Mouse (Mus musculus) neutrophil, adult 65 days (primary cell): Measurements from ENCODE around the gene Gga1. TPM values are rescaled to one million over a fixed set of nuclear protein-coding genes. Genes with fewer than 3 reads are reported as not detected.

Experiments
- total RNA-seq: library from RNA; stranded (reverse); gene quantifications from 2 replicates; pipeline ENCODE4 v1.2.4, GENCODE M21; 2023

Gga1 gene
- total RNA-seq = 78.1 and 82.2 TPM in 2 replicates

DNA sequence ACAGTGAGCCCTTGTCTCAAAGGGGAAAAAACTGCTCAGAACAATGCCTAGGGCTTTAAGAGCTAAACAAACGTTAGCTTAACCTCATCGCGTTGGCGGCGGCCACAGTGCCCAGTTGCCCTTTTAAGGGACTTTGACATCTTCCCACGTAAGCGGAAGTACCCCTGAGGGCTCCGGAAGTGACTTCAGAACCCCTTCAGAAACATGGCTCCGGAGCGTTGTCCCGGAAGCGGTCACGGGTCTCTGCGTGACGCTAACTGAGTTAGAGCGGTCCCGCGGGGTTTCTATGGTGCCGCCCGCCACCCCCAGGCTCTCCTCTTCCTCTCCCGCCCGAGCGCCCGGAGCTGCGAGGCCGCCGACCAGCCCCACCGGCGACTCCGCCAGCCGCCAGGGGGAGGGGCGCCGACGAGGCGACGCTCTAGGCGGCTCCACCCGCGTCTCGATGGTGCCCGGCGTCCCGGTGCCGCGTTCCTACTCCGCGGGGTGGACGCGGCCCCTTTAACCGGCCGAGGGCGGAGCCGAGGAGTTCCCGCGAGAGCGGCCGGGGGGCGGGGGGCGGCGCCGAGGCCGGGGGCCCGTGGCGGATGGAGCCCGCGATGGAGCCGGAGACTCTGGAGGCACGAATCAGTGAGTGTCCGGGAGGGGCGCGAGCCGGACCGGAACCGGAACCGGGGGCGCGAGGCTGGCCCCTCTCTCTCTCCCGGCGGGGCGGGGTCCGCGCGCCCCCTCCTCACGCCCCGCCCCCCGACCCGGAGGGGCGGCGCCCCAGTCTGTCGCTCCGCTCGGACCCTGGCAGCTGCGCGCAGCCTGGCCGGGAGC lies at the start of gene Gga1:
Gga1 (plus strand) TSS at position 200 of the 819 bp plus-strand sequence.

DNA sequence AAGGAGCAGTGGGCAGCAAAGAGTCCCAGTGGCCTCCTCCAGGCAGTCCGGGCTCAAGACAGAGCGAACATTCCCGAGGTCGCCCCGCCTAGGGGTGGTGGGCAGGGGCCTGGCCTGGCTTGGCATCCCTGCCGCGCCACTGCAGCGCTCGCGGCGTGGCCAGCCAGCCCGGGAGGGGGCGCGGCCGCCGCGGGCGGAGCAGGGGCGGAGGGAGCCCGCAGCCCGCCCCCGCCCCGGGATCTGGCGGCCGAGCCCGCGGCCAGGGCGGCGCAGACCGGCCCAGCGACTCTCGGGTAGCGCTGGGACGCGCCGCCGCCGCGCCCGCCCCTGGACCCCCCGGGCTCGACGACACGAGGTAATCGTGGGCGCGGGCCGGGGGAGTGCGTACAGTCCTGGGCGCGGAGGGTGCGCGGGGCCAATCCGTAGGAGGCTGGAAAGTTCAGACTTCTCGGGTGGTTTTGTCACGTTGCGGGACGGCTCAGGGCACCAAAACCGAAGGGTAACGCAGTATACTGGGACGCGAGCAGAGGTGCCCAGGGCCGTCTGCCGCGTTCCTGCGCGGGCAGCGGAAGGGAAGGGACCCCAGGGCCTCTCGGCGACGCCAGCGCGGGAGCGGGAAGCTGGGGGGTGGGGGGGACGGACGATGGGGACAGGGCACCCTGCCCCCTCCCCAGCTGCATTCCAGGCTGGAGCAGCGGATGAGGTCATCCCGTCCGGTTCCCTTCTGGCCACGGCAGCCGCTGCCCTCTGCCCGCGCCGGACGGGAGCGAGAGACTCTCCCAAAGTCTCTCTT lies 34.4 kb upstream of the Gga1 start, which contains the start of gene Cdc42ep1:
Cdc42ep1 (plus strand) TSS at position 254 of the 793 bp plus-strand sequence.

DNA sequence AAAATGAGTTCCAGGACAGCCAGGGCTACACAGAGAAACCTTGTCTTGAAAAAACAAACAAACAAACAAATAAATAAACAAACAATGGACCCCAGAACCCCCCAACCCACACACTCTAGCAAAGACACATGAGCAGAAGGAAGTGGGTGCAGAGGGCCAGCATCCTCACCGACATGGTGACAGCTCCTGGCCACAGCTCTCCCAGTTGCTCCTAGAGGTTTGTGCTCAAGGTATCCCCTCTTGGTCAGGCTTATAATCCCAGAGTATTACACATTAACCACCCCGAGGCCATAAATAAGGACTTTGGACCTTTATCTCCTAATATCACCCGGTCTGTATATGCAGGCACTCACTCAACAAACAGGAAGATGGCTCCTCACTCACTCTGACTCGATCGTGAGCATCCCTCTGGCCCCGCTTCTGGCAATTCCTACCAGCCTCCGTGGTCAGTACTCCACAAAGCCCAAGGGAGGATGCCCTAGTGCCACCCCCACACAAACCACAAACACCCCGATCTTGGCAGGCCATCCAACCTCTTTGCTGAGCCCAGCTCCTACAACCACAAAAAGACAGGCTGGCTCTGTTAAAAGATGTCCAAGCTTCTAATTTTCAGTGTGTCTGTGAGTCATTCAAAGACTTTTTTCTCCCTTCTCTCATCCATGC lies 21.6 kb upstream of the Gga1 start, which contains the start of gene Lgals2:
Lgals2 (minus strand) TSS at position 227 of the 663 bp plus-strand sequence.

DNA sequence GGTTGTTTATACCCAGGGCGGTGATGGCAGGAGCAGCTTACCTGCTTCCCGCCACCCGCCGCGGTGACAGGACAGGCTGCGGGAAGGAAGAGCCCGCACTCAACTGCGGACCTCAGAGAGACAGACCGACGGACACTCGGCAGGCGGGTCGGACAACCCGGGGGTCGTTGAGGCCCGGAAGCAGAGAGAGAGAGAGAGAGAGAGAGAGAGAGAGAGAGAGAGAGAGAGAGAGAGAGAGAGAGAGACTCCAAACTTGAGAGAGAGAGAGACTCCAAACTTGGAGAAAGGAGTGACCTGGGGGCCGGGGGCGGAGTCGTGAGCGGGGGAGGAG lies 22.4 kb downstream of the Gga1 start, which contains the start of gene Gm49510:
Gm49510 (plus strand) TSS at position 259 of the 331 bp plus-strand sequence.

DNA sequence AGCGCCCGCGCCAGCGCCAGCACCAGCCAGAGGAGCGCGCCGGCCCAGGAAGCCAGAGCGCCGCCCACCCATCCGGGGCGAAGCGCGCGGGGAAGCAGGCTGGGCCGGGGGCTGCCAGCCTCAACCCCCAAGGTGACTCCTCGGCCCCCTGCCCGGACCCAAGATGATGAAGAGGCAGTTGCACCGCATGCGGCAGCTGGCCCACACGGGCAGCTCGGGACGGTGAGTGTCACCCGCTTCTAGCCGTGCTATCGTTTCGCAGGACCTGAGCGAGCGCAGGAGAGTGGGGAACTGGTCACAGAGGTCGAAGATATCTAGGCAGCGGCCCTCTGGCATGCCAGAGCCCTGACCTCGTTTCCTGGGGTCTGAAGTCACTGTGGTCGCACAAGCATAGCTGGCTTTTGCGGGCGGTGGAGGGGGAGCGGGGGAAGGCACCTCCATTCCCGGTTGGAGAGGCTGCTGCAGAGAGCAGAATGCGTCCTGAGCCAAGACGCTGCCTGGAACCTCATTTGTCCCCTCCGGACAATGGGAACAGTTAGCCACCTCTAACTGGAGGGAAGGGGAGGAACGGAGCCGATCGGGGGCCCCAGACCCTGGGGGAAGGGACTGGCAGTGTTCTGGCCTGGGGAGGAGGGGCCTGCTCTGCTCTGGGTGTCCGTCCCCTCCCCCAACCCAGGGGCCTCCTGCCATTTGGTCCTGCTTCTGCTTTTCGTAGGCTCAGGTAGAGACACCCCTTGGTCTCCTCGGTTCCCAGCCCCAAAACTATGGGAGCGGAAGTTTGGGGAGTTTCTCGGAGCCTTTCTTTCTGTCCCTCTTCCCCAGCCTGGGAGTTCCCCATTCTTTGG lies 23.0 kb downstream of the Gga1 start, which contains the start of gene Sh3bp1:
Sh3bp1 (plus strand) TSS at position 29 of the 845 bp plus-strand sequence.

DNA sequence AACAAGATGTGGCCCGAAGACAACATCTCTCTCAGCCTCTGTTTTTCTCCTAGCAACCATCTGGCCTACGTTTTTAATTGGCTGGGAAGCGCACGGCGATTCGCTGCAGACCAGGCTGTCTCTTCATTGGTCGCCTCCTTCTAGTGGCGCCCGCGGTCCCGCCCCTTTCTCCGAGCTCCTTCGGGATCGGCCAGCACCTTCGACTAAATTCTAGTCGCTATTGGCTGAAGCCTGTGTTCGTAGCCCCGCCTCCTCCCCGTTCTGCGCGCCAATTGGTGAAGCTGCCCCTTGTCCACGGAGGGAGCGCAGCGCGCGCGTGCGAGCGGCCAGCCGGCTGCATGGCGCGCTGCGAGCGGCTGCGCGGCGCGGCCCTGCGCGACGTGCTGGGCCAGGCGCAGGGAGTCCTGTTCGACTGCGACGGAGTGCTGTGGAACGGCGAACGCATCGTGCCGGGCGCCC lies 36.7 kb downstream of the Gga1 start, which contains the start of gene Pdxp:
Pdxp (plus strand) TSS at position 288 of the 459 bp plus-strand sequence.

DNA sequence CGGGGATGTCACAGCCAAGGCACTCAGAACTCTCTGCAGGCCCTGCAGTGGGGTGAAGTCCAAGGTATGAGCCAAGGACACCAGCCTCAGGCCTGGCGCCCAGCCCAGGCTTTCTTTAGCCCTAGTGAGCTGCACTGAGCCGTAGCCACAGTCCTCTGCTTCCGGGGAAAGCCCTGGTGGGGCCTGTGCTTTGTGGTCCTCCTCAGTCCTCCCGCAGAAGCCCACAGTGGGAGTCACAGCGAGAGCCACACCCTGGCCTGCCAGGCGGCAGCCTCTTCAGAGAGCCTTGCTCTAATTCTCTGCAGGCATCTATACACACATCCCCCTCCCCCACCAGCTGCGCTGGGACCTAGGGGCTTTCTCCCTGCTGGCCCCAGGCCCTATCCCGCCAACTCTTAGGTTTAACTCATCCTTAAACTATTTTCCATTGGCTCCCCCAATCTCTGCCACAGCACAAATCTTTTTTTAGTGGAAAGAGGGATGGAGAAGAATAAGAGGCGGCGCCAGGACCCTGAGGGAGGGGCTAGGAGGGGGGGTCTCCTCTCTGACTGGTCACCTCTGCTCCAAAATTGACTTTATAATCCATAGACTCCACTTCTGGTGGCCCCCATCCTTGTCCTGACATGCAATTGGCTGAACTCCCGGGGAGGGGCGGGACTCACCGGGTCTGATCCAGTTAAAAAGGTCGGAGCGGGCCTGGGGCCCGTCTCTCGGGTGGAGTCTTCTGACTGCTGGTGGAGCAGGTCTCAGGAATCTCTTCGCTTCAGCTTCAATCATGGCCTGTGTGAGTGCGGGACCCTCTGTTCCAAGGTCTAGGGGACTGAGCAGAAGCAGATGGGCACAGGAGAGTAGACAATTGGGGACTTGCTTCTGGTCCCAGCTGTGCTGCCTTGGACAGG lies 49.3 kb downstream of the Gga1 start, which contains the start of gene Lgals1:
Lgals1 (plus strand) TSS at position 705 of the 899 bp plus-strand sequence.

DNA sequence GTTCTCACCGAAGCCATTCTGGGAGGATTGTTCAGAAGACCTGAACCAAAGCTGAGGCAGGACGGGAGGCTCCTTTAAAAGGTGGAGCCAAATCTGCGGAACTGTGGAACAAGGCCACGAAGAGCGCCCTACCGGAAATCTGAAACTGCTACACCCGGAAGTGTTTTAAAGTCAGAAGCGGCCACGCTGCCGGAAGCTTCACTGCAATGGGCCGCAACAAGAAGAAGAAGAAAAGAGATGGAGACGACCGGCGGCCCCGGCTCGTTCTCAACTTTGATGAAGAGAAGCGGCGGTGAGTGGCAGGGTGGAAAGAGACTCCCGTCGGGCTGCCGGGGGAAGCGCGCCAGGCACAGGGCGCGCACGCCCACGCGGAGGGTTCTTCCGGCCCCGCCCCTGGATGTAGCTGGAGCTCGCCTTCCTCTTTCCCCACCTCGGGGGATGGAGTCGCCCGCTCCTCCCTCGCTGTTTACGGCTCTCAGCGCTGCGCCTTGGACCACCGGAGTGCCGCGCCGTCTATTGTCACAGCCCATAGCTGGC lies 57.9 kb downstream of the Gga1 start, which contains the start of gene Nol12:
Nol12 (plus strand) TSS at position 150 of the 537 bp plus-strand sequence.

Other genes starting within 250 kb of the Gga1 start
- 0.18 and 0.54 TPM in 2 replicates for gene Elfn2, start 158.4 kb upstream of the Gga1 start, total RNA-seq
- 9.8 and 11.6 TPM in 2 replicates for gene Mfng, start 103.7 kb upstream of the Gga1 start, total RNA-seq
- gene Card10, start 74.1 kb upstream of the Gga1 start, total RNA-seq = 38.0 and 51.1 TPM in 2 replicates
- gene Cdc42ep1, start 34.6 kb upstream of the Gga1 start, total RNA-seq = 0.16 TPM in 1 of 2 replicates, not detected in the other
- gene Lgals2, start 21.7 kb upstream of the Gga1 start, total RNA-seq = not detected in 2 replicates
- gene Gm49510, start 22.5 kb downstream of the Gga1 start, total RNA-seq = not detected in 2 replicates
- gene Sh3bp1, start 22.6 kb downstream of the Gga1 start, total RNA-seq = 79.0 and 84.2 TPM in 2 replicates
- 1.5 and 2.1 TPM in 2 replicates for gene Pdxp, start 36.7 kb downstream of the Gga1 start, total RNA-seq
- gene Lgals1, start 49.5 kb downstream of the Gga1 start, total RNA-seq = 96.1 and 170 TPM in 2 replicates
- gene Nol12, start 57.7 kb downstream of the Gga1 start, total RNA-seq = 13.9 and 16.8 TPM in 2 replicates
- gene Triobp, start 70.5 kb downstream of the Gga1 start, total RNA-seq = 187 and 211 TPM in 2 replicates
- 16.5 and 23.8 TPM in 2 replicates for gene H1f0, start 151.3 kb downstream of the Gga1 start, total RNA-seq
- not detected in 2 replicates for gene Galr3, start 164.7 kb downstream of the Gga1 start, total RNA-seq
- gene Ankrd54, start 185.7 kb downstream of the Gga1 start, total RNA-seq = 13.0 and 17.1 TPM in 2 replicates
- gene Eif3l, start 198.0 kb downstream of the Gga1 start, total RNA-seq = 51.7 and 52.6 TPM in 2 replicates
- 14.2 and 16.5 TPM in 2 replicates for gene Micall1, start 231.7 kb downstream of the Gga1 start, total RNA-seq